Mouse (Mus musculus): Measurements from ENCODE around the gene Tmem214. TPM values are rescaled to one million over a fixed set of nuclear protein-coding genes. Genes with fewer than 3 reads are reported as not detected.
"Not testable (repeated sequence)": the region's sequence is repeated elsewhere in the genome, so short reads cannot be mapped to it uniquely, and the experiment has no call there.

The Tmem214 gene
- total RNA-seq, 1 experiment from 2014 or later: 21.4 TPM

GRCm38 (mm10) chr5:30870131-30870406, 2.3 kb downstream of the Tmem214 start:
- no peak for ATAC-seq (ENCODE audit: extremely low read depth, insufficient number of reproducible peaks, low FRiP score, poor library complexity, severe bottlenecking)

- ATAC-seq (ENCODE audit: extremely low read depth, insufficient number of reproducible peaks, low FRiP score, poor library complexity, severe bottlenecking): no peak
Measured at GRCm38 (mm10) chr5:30872574-30872973, 4.8 kb downstream of the Tmem214 start.

- ATAC-seq (ENCODE audit: extremely low read depth, insufficient number of reproducible peaks, low FRiP score, poor library complexity, severe bottlenecking): no peak
Measured at GRCm38 (mm10) chr5:30874365-30874764, 6.6 kb downstream of the Tmem214 start.

- no peak for ATAC-seq (ENCODE audit: extremely low read depth, insufficient number of reproducible peaks, low FRiP score, poor library complexity, severe bottlenecking)
Measured at GRCm38 (mm10) chr5:30878616-30879015, 10.8 kb downstream of the Tmem214 start.

- no peak for ATAC-seq (ENCODE audit: extremely low read depth, insufficient number of reproducible peaks, low FRiP score, poor library complexity, severe bottlenecking)
Measured at GRCm38 (mm10) chr5:30879347-30879943, 11.6 kb downstream of the Tmem214 start.

- not testable (repeated sequence) for ATAC-seq (ENCODE audit: extremely low read depth, insufficient number of reproducible peaks, low FRiP score, poor library complexity, severe bottlenecking)
Measured at GRCm38 (mm10) chr5:30881839-30882238, 14.0 kb downstream of the Tmem214 start.

GRCm38 (mm10) chr5:30886209-30886608, 18.4 kb downstream of the Tmem214 start:
- ATAC-seq (ENCODE audit: extremely low read depth, insufficient number of reproducible peaks, low FRiP score, poor library complexity, severe bottlenecking): no peak

GRCm38 (mm10) chr5:30886731-30887130, 18.9 kb downstream of the Tmem214 start:
- no peak for ATAC-seq (ENCODE audit: extremely low read depth, insufficient number of reproducible peaks, low FRiP score, poor library complexity, severe bottlenecking)

- ATAC-seq (ENCODE audit: extremely low read depth, insufficient number of reproducible peaks, low FRiP score, poor library complexity, severe bottlenecking): peak; percentile 75
Measured at GRCm38 (mm10) chr5:30887331-30887761, 19.5 kb downstream of the Tmem214 start.

GRCm38 (mm10) chr5:30887858-30888336, 20.1 kb downstream of the Tmem214 start:
- ATAC-seq (ENCODE audit: extremely low read depth, insufficient number of reproducible peaks, low FRiP score, poor library complexity, severe bottlenecking): peak; percentile 37

GRCm38 (mm10) chr5:30888337-30889087, 20.7 kb downstream of the Tmem214 start, which contains the start of gene Agbl5:
Gene Agbl5, plus strand, starts transcription at chr5:30888694.
- ATAC-seq (ENCODE audit: extremely low read depth, insufficient number of reproducible peaks, low FRiP score, poor library complexity, severe bottlenecking): peak; percentile 57

GRCm38 (mm10) chr5:30889088-30889754, 21.4 kb downstream of the Tmem214 start:
- no peak for ATAC-seq (ENCODE audit: extremely low read depth, insufficient number of reproducible peaks, low FRiP score, poor library complexity, severe bottlenecking)

- ATAC-seq (ENCODE audit: extremely low read depth, insufficient number of reproducible peaks, low FRiP score, poor library complexity, severe bottlenecking): no peak
Measured at GRCm38 (mm10) chr5:30890375-30890774, 22.6 kb downstream of the Tmem214 start.

- no peak for ATAC-seq (ENCODE audit: extremely low read depth, insufficient number of reproducible peaks, low FRiP score, poor library complexity, severe bottlenecking)
Measured at GRCm38 (mm10) chr5:30901860-30902259, 34.0 kb downstream of the Tmem214 start.

- ATAC-seq (ENCODE audit: extremely low read depth, insufficient number of reproducible peaks, low FRiP score, poor library complexity, severe bottlenecking): peak; percentile 95
Measured at GRCm38 (mm10) chr5:30907413-30908059, 39.7 kb downstream of the Tmem214 start, which contains the start of gene Ost4. Gene Ost4, minus strand, starts transcription at chr5:30907788.

- no peak for ATAC-seq (ENCODE audit: extremely low read depth, insufficient number of reproducible peaks, low FRiP score, poor library complexity, severe bottlenecking)
Measured at GRCm38 (mm10) chr5:30908426-30909299, 40.9 kb downstream of the Tmem214 start.

- no peak for ATAC-seq (ENCODE audit: extremely low read depth, insufficient number of reproducible peaks, low FRiP score, poor library complexity, severe bottlenecking)
Measured at GRCm38 (mm10) chr5:30909300-30909659, 41.5 kb downstream of the Tmem214 start.

GRCm38 (mm10) chr5:30909863-30910262, 42.1 kb downstream of the Tmem214 start:
- no peak for ATAC-seq (ENCODE audit: extremely low read depth, insufficient number of reproducible peaks, low FRiP score, poor library complexity, severe bottlenecking)

- ATAC-seq (ENCODE audit: extremely low read depth, insufficient number of reproducible peaks, low FRiP score, poor library complexity, severe bottlenecking): no peak
Measured at GRCm38 (mm10) chr5:30910481-30910880, 42.7 kb downstream of the Tmem214 start.
